Mouse (Mus musculus) ovary, postnatal 10 days (tissue): Measurements from ENCODE around the gene Nt5e.

Experiments used
- DNase-seq: peaks from one replicate; pipeline ENCODE4 v3.0.0; 2022; ENCODE audit warnings: low spot score

Nt5e gene

GRCm38 (mm10) chr9:88388826-88389225, 61.8 kb downstream of the Nt5e start:
- no peak for DNase-seq

GRCm38 (mm10) chr9:88394852-88395251, 67.9 kb downstream of the Nt5e start:
- no peak for DNase-seq

GRCm38 (mm10) chr9:88398461-88398860, 71.5 kb downstream of the Nt5e start:
- no peak for DNase-seq

- no peak for DNase-seq
Measured at GRCm38 (mm10) chr9:88404088-88404487, 77.1 kb downstream of the Nt5e start.

GRCm38 (mm10) chr9:88404515-88404914, 77.5 kb downstream of the Nt5e start:
- no peak for DNase-seq

GRCm38 (mm10) chr9:88409978-88410377, 83.0 kb downstream of the Nt5e start:
- DNase-seq = no peak

- DNase-seq = no peak
Measured at GRCm38 (mm10) chr9:88416752-88417151, 89.8 kb downstream of the Nt5e start.
